Mouse (Mus musculus): ENCODE results near the gene Ddx25.

DNA sequence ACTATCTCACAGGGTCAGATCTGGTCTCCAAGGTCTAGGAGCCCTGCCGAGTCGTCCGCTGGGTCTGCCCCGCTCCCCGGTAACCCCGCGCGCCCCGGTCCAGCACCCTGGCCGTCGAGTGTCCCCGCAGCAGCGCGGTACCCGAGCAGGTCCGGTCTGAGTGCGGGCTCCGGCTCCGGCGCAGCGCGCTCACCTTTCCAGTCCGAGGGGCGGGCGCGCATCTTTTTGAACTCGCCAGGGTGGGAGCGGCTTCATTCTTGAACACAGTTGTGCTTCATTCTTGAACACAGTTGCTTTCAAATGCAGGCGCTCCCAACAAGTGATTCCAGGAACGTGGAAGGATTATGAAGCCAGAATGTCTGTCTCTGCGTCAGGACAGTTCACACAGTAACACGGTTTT, 16.1 kb upstream of the Ddx25 start:
- TF ChIP-seq POLR2A (IDR thresholded peaks at IDR 0.05; ENCODE audit: low read depth, low read length) (no peak), CTCF (IDR thresholded peaks at IDR 0.05; ENCODE audit: borderline replicate concordance, insufficient read depth, low read length) (no peak)
